Mouse (Mus musculus) left cerebral cortex, adult 8-10 months (tissue): ENCODE measurements around the gene Abcd4. TPM values are rescaled to one million over a fixed set of nuclear protein-coding genes. Genes with fewer than 3 reads are reported as not detected.
A peak's percentile ranks its signal among the peaks of the same experiment; 100 is the strongest.

Experiments used
- DNase-seq, 2 experiments: peaks; one replicate each; pipeline ENCODE4 v3.0.0; 2022; ENCODE audit warnings: low spot score in 2 of 2
- total RNA-seq, 4 experiments: library from RNA; stranded (reverse); gene quantifications; 2 replicates each; pipeline ENCODE4 v1.2.4; 2022

The Abcd4 gene
- 10 to 100 TPM in 3 of 4 experiments, 1 to 10 TPM in 1; 10.0 to 11.7 (median 10.9) TPM for total RNA-seq

GRCm38 (mm10) chr12:84616977-84617630, at the start of gene Abcd4:
Abcd4 (minus strand) TSS chr12:84617413.
- peak; percentile 75 to 93 for DNase-seq

- peak in 1 of 2 experiments; percentile 65 for DNase-seq
These were observed 36.7 kb upstream of the Abcd4 start for GRCm38 (mm10) chr12:84653912-84654311.

- DNase-seq, result no peak
These were observed 33.0 kb upstream of the Abcd4 start for GRCm38 (mm10) chr12:84650234-84650633.

- DNase-seq, result no peak
These were observed 23.4 kb upstream of the Abcd4 start, which contains the start of gene Vrtn for GRCm38 (mm10) chr12:84640654-84641053. Vrtn (plus strand) TSS chr12:84641019.

- DNase-seq, result no peak
These were observed 23.0 kb upstream of the Abcd4 start for GRCm38 (mm10) chr12:84640253-84640652.

GRCm38 (mm10) chr12:84631867-84632266, 14.7 kb upstream of the Abcd4 start:
- no peak for DNase-seq

GRCm38 (mm10) chr12:84625116-84625515, 7.9 kb upstream of the Abcd4 start:
- no peak for DNase-seq

- DNase-seq, result no peak
These were observed 7.4 kb upstream of the Abcd4 start for GRCm38 (mm10) chr12:84624601-84625000.

GRCm38 (mm10) chr12:84620975-84621374, 3.8 kb upstream of the Abcd4 start:
- no peak for DNase-seq

GRCm38 (mm10) chr12:84617663-84618062, 450 bp upstream of the Abcd4 start:
- DNase-seq, result no peak

GRCm38 (mm10) chr12:84614524-84614923, 2.7 kb downstream of the Abcd4 start:
- peak in 1 of 2 experiments; percentile 74 for DNase-seq

- no peak for DNase-seq
These were observed 3.2 kb downstream of the Abcd4 start for GRCm38 (mm10) chr12:84614001-84614400.

GRCm38 (mm10) chr12:84612518-84612917, 4.7 kb downstream of the Abcd4 start:
- no peak for DNase-seq

GRCm38 (mm10) chr12:84611718-84612117, 5.5 kb downstream of the Abcd4 start:
- DNase-seq, result no peak

GRCm38 (mm10) chr12:84605860-84606259, 11.4 kb downstream of the Abcd4 start:
- DNase-seq, result no peak

- DNase-seq, result no peak
These were observed 13.2 kb downstream of the Abcd4 start for GRCm38 (mm10) chr12:84604001-84604400.

- no peak for DNase-seq
These were observed 18.9 kb downstream of the Abcd4 start for GRCm38 (mm10) chr12:84598324-84598723.

- peak; percentile 85 to 98 for DNase-seq
These were observed 27.1 kb downstream of the Abcd4 start for GRCm38 (mm10) chr12:84589825-84590761.

GRCm38 (mm10) chr12:84581285-84581684, 35.9 kb downstream of the Abcd4 start:
- no peak for DNase-seq

GRCm38 (mm10) chr12:84578440-84578770, 38.8 kb downstream of the Abcd4 start:
- no peak for DNase-seq

- no peak for DNase-seq
These were observed 39.3 kb downstream of the Abcd4 start for GRCm38 (mm10) chr12:84577768-84578439.

GRCm38 (mm10) chr12:84573094-84573493, 44.1 kb downstream of the Abcd4 start:
- no peak for DNase-seq
